Mouse (Mus musculus) heart, adult 2 months (tissue): ENCODE data around the gene Rhof.

Source experiments
- CTCF ChIP-seq: fragments of 200-600 bp; IDR thresholded peaks from 2 replicates; pipeline ENCODE4 v1.8.1; 2022; ENCODE audit warnings: antibody characterized with exemption, mild to moderate bottlenecking, moderate library complexity
- EP300 ChIP-seq: fragments of 200-500 bp; IDR thresholded peaks from 2 replicates; pipeline ENCODE4 v1.6.1; 2011; ENCODE audit warnings: low read depth, low read length, control low read depth; ENCODE audit not compliant: insufficient read depth

DNA sequence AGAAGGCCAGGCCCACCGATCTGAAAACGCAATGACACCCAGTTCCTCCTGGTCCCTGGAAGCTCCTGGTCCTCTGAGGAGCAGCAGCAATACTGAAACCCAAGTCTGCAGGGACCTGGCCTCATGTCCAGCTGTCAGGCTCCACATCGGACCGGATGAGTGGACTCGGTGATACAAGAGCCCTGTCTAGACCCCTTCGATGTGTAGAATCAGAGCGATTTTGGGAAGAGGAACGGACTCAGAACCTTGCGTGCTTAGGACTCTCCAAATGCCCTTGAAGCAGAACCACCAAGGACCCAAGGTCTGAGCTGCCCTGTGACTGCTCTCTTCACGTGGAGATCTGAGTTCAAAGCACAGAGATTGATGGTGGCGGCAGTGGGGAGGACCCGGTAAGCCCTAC is 64.4 kb downstream of the Rhof start, which contains the start of gene Tmem120b:
- TF ChIP-seq EP300: no peak
- no peak for TF ChIP-seq CTCF
